Mouse (Mus musculus): ENCODE measurements around the gene Ppp1r13l. TPM values are rescaled to one million over a fixed set of nuclear protein-coding genes. Genes with fewer than 3 reads are reported as not detected.

Gene Ppp1r13l
- total RNA-seq, 1 experiment from 2014 or later = 0.60 TPM

- ATAC-seq (replicated peaks in 1 of 2; ENCODE audit: insufficient read depth in 1 of 2, low FRiP score in 2 of 2, low TSS enrichment in 1 of 2, low read depth in 1 of 2, poor library complexity in 2 of 2, severe bottlenecking in 2 of 2) = no peak
Measured at GRCm38 (mm10) chr7:19426349-19426748, 66.8 kb downstream of the Ppp1r13l start.

- ATAC-seq (replicated peaks in 1 of 2; ENCODE audit: insufficient read depth in 1 of 2, low FRiP score in 2 of 2, low TSS enrichment in 1 of 2, low read depth in 1 of 2, poor library complexity in 2 of 2, severe bottlenecking in 2 of 2) = no peak
Measured at GRCm38 (mm10) chr7:19426888-19427287, 67.3 kb downstream of the Ppp1r13l start.

Other genes with a start within 250 kb of the Ppp1r13l start
- gene Gm4969, start 241.4 kb upstream of the Ppp1r13l start, total RNA-seq (2017) = 0.50 and 1.1 TPM in 2 replicates
- gene Fbxo46, start 239.9 kb upstream of the Ppp1r13l start, total RNA-seq (2017) = 7.8 and 8.3 TPM in 2 replicates
- 3.5 and 4.8 TPM in 2 replicates for gene Qpctl, start 210.5 kb upstream of the Ppp1r13l start, total RNA-seq (2017)
- gene Snrpd2, start 210.0 kb upstream of the Ppp1r13l start, total RNA-seq (2017) = 55.1 and 97.6 TPM in 2 replicates
- not detected in 2 replicates for gene Gipr, start 193.6 kb upstream of the Ppp1r13l start, total RNA-seq (2017)
- 20.0 and 23.6 TPM in 2 replicates for gene Eml2, start 183.3 kb upstream of the Ppp1r13l start, total RNA-seq (2017)
- gene Gpr4, start 147.2 kb upstream of the Ppp1r13l start, total RNA-seq (2017) = 0.74 and 1.4 TPM in 2 replicates
- gene Opa3, start 131.4 kb upstream of the Ppp1r13l start, total RNA-seq (2017) = 19.9 and 26.8 TPM in 2 replicates
- 99.8 and 117 TPM in 2 replicates for gene Vasp, start 87.9 kb upstream of the Ppp1r13l start, total RNA-seq (2017)
- 0.25 TPM in 1 of 2 replicates, not detected in the other for gene Ppm1n, start 79.7 kb upstream of the Ppp1r13l start, total RNA-seq (2017)
- gene Rtn2, start 77.1 kb upstream of the Ppp1r13l start, total RNA-seq (2017) = not detected in 2 replicates
- gene Fosb, start 49.7 kb upstream of the Ppp1r13l start, total RNA-seq (2017) = 190 and 280 TPM in 2 replicates
- 20.0 and 28.0 TPM in 2 replicates for gene Ercc1, start 15.0 kb upstream of the Ppp1r13l start, total RNA-seq (2017)
- 20.9 and 23.6 TPM in 2 replicates for gene Cd3eap, start 266 bp upstream of the Ppp1r13l start, total RNA-seq (2017)
- 32.3 and 42.5 TPM in 2 replicates for gene Ercc2, start 22.3 kb downstream of the Ppp1r13l start, total RNA-seq (2017)
- gene Klc3, start 44.4 kb downstream of the Ppp1r13l start, total RNA-seq (2017) = 1.5 and 2.6 TPM in 2 replicates
- gene Ckm, start 45.0 kb downstream of the Ppp1r13l start, total RNA-seq (2017) = 0.25 and 0.31 TPM in 2 replicates
- 6.4 and 11.8 TPM in 2 replicates for gene Mark4, start 99.1 kb downstream of the Ppp1r13l start, total RNA-seq (2017)
- gene Exoc3l2, start 103.6 kb downstream of the Ppp1r13l start, total RNA-seq (2017) = 2.2 and 3.8 TPM in 2 replicates
- gene Bloc1s3, start 148.6 kb downstream of the Ppp1r13l start, total RNA-seq (2017) = 1.4 and 2.1 TPM in 2 replicates
- gene Trappc6a, start 148.6 kb downstream of the Ppp1r13l start, total RNA-seq (2017) = 24.2 and 30.8 TPM in 2 replicates
- gene Nkpd1, start 158.1 kb downstream of the Ppp1r13l start, total RNA-seq (2017) = 0.44 TPM in 1 of 2 replicates, not detected in the other
- gene Ppp1r37, start 203.3 kb downstream of the Ppp1r13l start, total RNA-seq (2017) = 12.2 and 16.3 TPM in 2 replicates
- 5.3 and 5.9 TPM in 2 replicates for gene Zfp296, start 217.5 kb downstream of the Ppp1r13l start, total RNA-seq (2017)
- gene Gemin7, start 217.8 kb downstream of the Ppp1r13l start, total RNA-seq (2017) = 35.4 and 44.9 TPM in 2 replicates
- 40.1 and 51.3 TPM in 2 replicates for gene Clasrp, start 244.7 kb downstream of the Ppp1r13l start, total RNA-seq (2017)

Measured in hematopoietic stem cell, adult 5-6 weeks (primary cell).